Mouse (Mus musculus): ENCODE measurements around the gene Scube2.

DNA sequence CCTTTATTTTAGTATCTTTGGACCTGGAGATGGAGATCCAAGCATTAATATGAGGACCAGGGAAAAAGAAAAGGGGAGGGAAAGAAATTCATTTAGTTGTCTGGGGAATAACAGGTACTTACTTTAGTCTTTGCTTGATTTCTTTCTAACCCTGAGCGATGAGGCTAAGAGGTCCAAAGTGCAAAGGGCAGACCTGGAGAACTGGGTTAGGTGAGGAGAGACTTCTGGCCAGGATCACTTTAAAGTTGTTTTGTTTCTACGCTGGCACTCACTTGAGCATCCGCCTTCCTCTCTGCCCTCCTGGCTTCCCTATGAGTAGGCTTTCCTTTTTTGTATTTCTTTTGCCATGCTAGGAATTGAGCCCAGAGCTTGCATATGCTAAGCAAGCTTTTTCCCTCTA is 109.2 kb downstream of the Scube2 start:
- TF ChIP-seq POLR2A (IDR thresholded peaks at IDR 0.05; ENCODE audit: insufficient read depth, low read depth, low read length), result no peak
- no peak for TF ChIP-seq CTCF (IDR thresholded peaks at IDR 0.05; ENCODE audit: insufficient read depth, low read depth, low read length)

Measured in olfactory bulb, adult 2 months (tissue).